Mouse (Mus musculus) hindbrain, embryonic 11.5 days (tissue): ENCODE measurements around the gene Uevld. TPM values are rescaled to one million over a fixed set of nuclear protein-coding genes. Genes with fewer than 3 reads are reported as not detected.

Experiments used
- ATAC-seq: fragments of 200-750 bp; cut with Nextera tagmentation; 2 replicates; pipeline ENCODE4 v1.8.0; 2017; ENCODE audit warnings: mild to moderate bottlenecking, moderate TSS enrichment, moderate library complexity; ENCODE audit not compliant: low FRiP score
- DNase-seq: peaks from one replicate; pipeline ENCODE4 v3.0.0-alpha.2; 2015; ENCODE audit warnings: low spot score
- H3K27ac ChIP-seq: fragments of 300-500 bp; sonication (generic); 2 replicates; pipeline ENCODE4 v1.5.1; 2014; ENCODE audit warnings: mild to moderate bottlenecking, low read depth, low read length
- H3K27me3 ChIP-seq: fragments of 300-500 bp; sonication (generic); 2 replicates; pipeline ENCODE4 v1.6.1; 2014; ENCODE audit warnings: mild to moderate bottlenecking, low read length, moderate library complexity, mixed read lengths; ENCODE audit not compliant: control insufficient read depth, insufficient read depth
- H3K36me3 ChIP-seq: fragments of 300-500 bp; sonication (generic); 2 replicates; pipeline ENCODE4 v1.6.1; 2014; ENCODE audit warnings: mild to moderate bottlenecking, low read length, moderate library complexity, mixed read lengths; ENCODE audit not compliant: control insufficient read depth, insufficient read depth
- H3K4me1 ChIP-seq: fragments of 300-500 bp; sonication (generic); replicated peaks from 2 replicates; pipeline ENCODE4 v1.6.1; 2014; ENCODE audit warnings: low read length, mixed read lengths; ENCODE audit not compliant: control insufficient read depth, insufficient read depth
- H3K4me2 ChIP-seq: fragments of 300-500 bp; sonication (generic); replicated peaks from 2 replicates; pipeline ENCODE4 v1.6.1; 2014; ENCODE audit warnings: mild to moderate bottlenecking, low read depth, low read length
- H3K4me3 ChIP-seq: fragments of 300-500 bp; sonication (generic); 2 replicates; pipeline ENCODE4 v1.5.1; 2014; ENCODE audit warnings: low read depth, low read length
- H3K9ac ChIP-seq: fragments of 300-500 bp; sonication (generic); 2 replicates; pipeline ENCODE4 v1.6.1; 2014; ENCODE audit warnings: low read depth, low read length
- H3K9me3 ChIP-seq: fragments of 300-500 bp; sonication (generic); 2 replicates; pipeline ENCODE4 v1.6.1; 2016; ENCODE audit warnings: low read length; ENCODE audit not compliant: control insufficient read depth
- WGBS: fragments of 180-500 bp; shearing (Covaris S2); extraction: QIAGEN DNeasy Blood & Tissue Kit; methylation state at CpG from one replicate; pipeline ENCODE4 v1.1.7; 2014; 5-methylcytosine and 5-hydroxymethylcytosine counted together
- polyA plus RNA-seq: library from polyadenylated mRNA; unstranded; fragments of >200 nt; fragmentation: Nextera tagmentation; extraction: Ambion mirVana; gene quantifications from 2 replicates; pipeline ENCODE4 v1.2.1, GENCODE M21; 2014

The Uevld gene
- polyA plus RNA-seq, 1 experiment from 2014 or later: 11.3 TPM

- WGBS: 88% methylated on average over 6 of the region's 6 CpGs
- ATAC-seq (no peak), DNase-seq (no peak)
- no peak overlapping the region for H3K27ac ChIP-seq
- H3K4me2 ChIP-seq: no peak overlapping the region
- no peaks in the 10 kb centered on the region for H3K4me1 ChIP-seq
- H3K4me3 ChIP-seq: no peak overlapping the region
- no peaks in the 10 kb centered on the region for H3K36me3 ChIP-seq
- no peaks in the 10 kb centered on the region for H3K27me3 ChIP-seq
- no peaks in the 10 kb centered on the region for H3K9me3 ChIP-seq
- no peak overlapping the region for H3K9ac ChIP-seq
These were observed 81.1 kb downstream of the Uevld start for GRCm38 (mm10) chr7:46877255-46877654.

GRCm38 (mm10) chr7:46876841-46877240, 81.5 kb downstream of the Uevld start:
- H3K27me3 ChIP-seq: no peaks in the 10 kb centered on the region
- no peak overlapping the region for H3K9ac ChIP-seq
- no peak overlapping the region for H3K4me2 ChIP-seq
- H3K4me3 ChIP-seq: no peak overlapping the region
- no peak for DNase-seq
- ATAC-seq: no peak
- no peaks in the 10 kb centered on the region for H3K4me1 ChIP-seq
- H3K36me3 ChIP-seq: no peaks in the 10 kb centered on the region
- no peak overlapping the region for H3K27ac ChIP-seq
- H3K9me3 ChIP-seq: no peaks in the 10 kb centered on the region
- WGBS: 69% methylated on average over 4 of the region's 4 CpGs

Other genes with a start within 250 kb of the Uevld start
- gene Saal1, start 247.8 kb downstream of the Uevld start, polyA plus RNA-seq: 41.4 and 44.9 TPM in 2 replicates
- 0.07 and 0.20 TPM in 2 replicates for gene Saa3, start 242.8 kb downstream of the Uevld start, polyA plus RNA-seq
- not detected in 2 replicates for gene Saa4, start 225.9 kb downstream of the Uevld start, polyA plus RNA-seq
- not detected in 2 replicates for gene Saa1, start 215.5 kb downstream of the Uevld start, polyA plus RNA-seq
- 0.31 and 0.43 TPM in 2 replicates for gene Saa2, start 206.7 kb downstream of the Uevld start, polyA plus RNA-seq
- gene Hps5, start 162.5 kb downstream of the Uevld start, polyA plus RNA-seq: 17.4 and 26.1 TPM in 2 replicates
- 53.5 and 58.0 TPM in 2 replicates for gene Gtf2h1, start 162.4 kb downstream of the Uevld start, polyA plus RNA-seq
- gene Ldha, start 117.1 kb downstream of the Uevld start, polyA plus RNA-seq: 1,356 and 1,601 TPM in 2 replicates
- not detected in 2 replicates for gene Ldhc, start 97.3 kb downstream of the Uevld start, polyA plus RNA-seq
- gene Tsg101, start 38.6 kb downstream of the Uevld start, polyA plus RNA-seq: 372 and 380 TPM in 2 replicates
- not detected in 2 replicates for gene Gm9999, start 25.1 kb upstream of the Uevld start, polyA plus RNA-seq
- 12.0 and 12.3 TPM in 2 replicates for gene Spty2d1, start 49.9 kb upstream of the Uevld start, polyA plus RNA-seq
- 8.7 and 10.4 TPM in 2 replicates for gene Tmem86a, start 92.1 kb upstream of the Uevld start, polyA plus RNA-seq
- gene Ptpn5, start 175.2 kb upstream of the Uevld start, polyA plus RNA-seq: 27.9 and 28.2 TPM in 2 replicates
- not detected in 2 replicates for gene Mrgpra6, start 246.4 kb upstream of the Uevld start, polyA plus RNA-seq